Mouse (Mus musculus) adrenal gland, postnatal 4 days (tissue): ENCODE results near the gene Eif4e3. TPM values are rescaled to one million over a fixed set of nuclear protein-coding genes. Genes with fewer than 3 reads are reported as not detected.

Source experiments
- DNase-seq, 2 experiments: peaks; one replicate each; pipeline ENCODE4 v3.0.0; 2021 to 2022; ENCODE audit warnings: low spot score in 2 of 2, mixed read lengths in 2 of 2
- total RNA-seq, 2 experiments: library from RNA; stranded (reverse); gene quantifications; 2 replicates each; pipeline ENCODE4 v1.2.3; 2021

Gene Eif4e3
- total RNA-seq, 2 experiments from 2014 or later = 13.6 to 15.4 TPM

- no peak for DNase-seq
Measured at GRCm38 (mm10) chr6:99665457-99666317, 884 bp downstream of the Eif4e3 start.

- no peak for DNase-seq
Measured at GRCm38 (mm10) chr6:99663232-99663631, 3.3 kb downstream of the Eif4e3 start.

- no peak for DNase-seq
Measured at GRCm38 (mm10) chr6:99660443-99660842, 6.1 kb downstream of the Eif4e3 start.

GRCm38 (mm10) chr6:99658586-99658985, 8.0 kb downstream of the Eif4e3 start:
- no peak for DNase-seq

GRCm38 (mm10) chr6:99656088-99656487, 10.5 kb downstream of the Eif4e3 start:
- DNase-seq = no peak

GRCm38 (mm10) chr6:99655488-99655887, 11.1 kb downstream of the Eif4e3 start:
- no peak for DNase-seq

- no peak for DNase-seq
Measured at GRCm38 (mm10) chr6:99654343-99654742, 12.2 kb downstream of the Eif4e3 start.

- no peak for DNase-seq
Measured at GRCm38 (mm10) chr6:99652341-99652740, 14.2 kb downstream of the Eif4e3 start.

- no peak for DNase-seq
Measured at GRCm38 (mm10) chr6:99649307-99649706, 17.3 kb downstream of the Eif4e3 start.

- no peak for DNase-seq
Measured at GRCm38 (mm10) chr6:99646344-99646743, 20.2 kb downstream of the Eif4e3 start.

- no peak for DNase-seq
Measured at GRCm38 (mm10) chr6:99644876-99645275, 21.7 kb downstream of the Eif4e3 start.

GRCm38 (mm10) chr6:99644386-99644785, 22.2 kb downstream of the Eif4e3 start:
- DNase-seq = no peak

- DNase-seq = peak in 1 of 2 experiments; percentile 35
Measured at GRCm38 (mm10) chr6:99643439-99644199, 23.0 kb downstream of the Eif4e3 start.

- DNase-seq = no peak
Measured at GRCm38 (mm10) chr6:99637456-99637855, 29.1 kb downstream of the Eif4e3 start.

- DNase-seq = no peak
Measured at GRCm38 (mm10) chr6:99636801-99637200, 29.8 kb downstream of the Eif4e3 start.

- no peak for DNase-seq
Measured at GRCm38 (mm10) chr6:99636121-99636520, 30.4 kb downstream of the Eif4e3 start.

GRCm38 (mm10) chr6:99632121-99632980, 34.2 kb downstream of the Eif4e3 start:
- DNase-seq = no peak

- DNase-seq = no peak
Measured at GRCm38 (mm10) chr6:99631637-99632036, 34.9 kb downstream of the Eif4e3 start.

GRCm38 (mm10) chr6:99629726-99630458, 36.7 kb downstream of the Eif4e3 start:
- no peak for DNase-seq

GRCm38 (mm10) chr6:99626347-99626746, 40.2 kb downstream of the Eif4e3 start:
- DNase-seq = no peak

GRCm38 (mm10) chr6:99625803-99626202, 40.8 kb downstream of the Eif4e3 start:
- DNase-seq = no peak
